Mouse (Mus musculus) embryonic facial prominence, embryonic 14.5 days (tissue): ENCODE data around the gene Pax8. TPM values are rescaled to one million over a fixed set of nuclear protein-coding genes. Genes with fewer than 3 reads are reported as not detected.

Experiments
- ATAC-seq: fragments of 200-750 bp; cut with Nextera tagmentation; 2 replicates; pipeline ENCODE4 v1.8.0; 2017; ENCODE audit warnings: low read depth, moderate number of reproducible peaks, moderate TSS enrichment
- DNase-seq: peaks from one replicate; pipeline ENCODE4 v3.0.0-alpha.2; 2015; ENCODE audit warnings: low spot score
- H3K27ac ChIP-seq: fragments of 300-500 bp; sonication (generic); replicated peaks from 2 replicates; pipeline ENCODE4 v1.5.1; 2014; ENCODE audit warnings: low read depth, mild to moderate bottlenecking, low read length, moderate library complexity
- H3K27me3 ChIP-seq: fragments of 300-500 bp; sonication (generic); replicated peaks from 2 replicates; pipeline ENCODE4 v1.6.1; 2014; ENCODE audit warnings: low read length; ENCODE audit not compliant: control insufficient read depth, insufficient read depth
- H3K36me3 ChIP-seq: fragments of 300-500 bp; sonication (generic); 2 replicates; pipeline ENCODE4 v1.6.1; 2014; ENCODE audit warnings: low read length, mixed read lengths; ENCODE audit not compliant: control insufficient read depth, insufficient read depth
- H3K4me1 ChIP-seq: fragments of 300-500 bp; sonication (generic); 2 replicates; pipeline ENCODE4 v1.6.1; 2014; ENCODE audit warnings: antibody characterized with exemption, low read length; ENCODE audit not compliant: control insufficient read depth, insufficient read depth
- H3K4me2 ChIP-seq: fragments of 300-500 bp; sonication (generic); 2 replicates; pipeline ENCODE4 v1.6.1; 2014; ENCODE audit warnings: low read depth, mild to moderate bottlenecking, low read length, moderate library complexity, mixed read lengths
- H3K4me3 ChIP-seq: fragments of 300-500 bp; sonication (generic); 2 replicates; pipeline ENCODE4 v1.5.1; 2014; ENCODE audit warnings: low read depth, mild to moderate bottlenecking, low read length
- H3K9ac ChIP-seq: fragments of 300-500 bp; sonication (generic); 2 replicates; pipeline ENCODE4 v1.6.1; 2014; ENCODE audit warnings: low read depth, mild to moderate bottlenecking, low read length, moderate library complexity, mixed read lengths
- H3K9me3 ChIP-seq: fragments of 300-500 bp; sonication (generic); 2 replicates; pipeline ENCODE4 v1.6.1; 2016; ENCODE audit warnings: low read length; ENCODE audit not compliant: control insufficient read depth
- WGBS: fragments of 180-500 bp; shearing (Covaris S2); extraction: QIAGEN DNeasy Blood & Tissue Kit; methylation state at CpG from one replicate; pipeline ENCODE4 v1.1.7; 2014; 5-methylcytosine and 5-hydroxymethylcytosine counted together
- polyA plus RNA-seq: library from polyadenylated mRNA; unstranded; fragments of >200 nt; fragmentation: Nextera tagmentation; extraction: Ambion mirVana; gene quantifications from 2 replicates; pipeline ENCODE4 v1.2.1, GENCODE M21; 2014

Gene Pax8
- polyA plus RNA-seq, 1 experiment from 2014 or later, result 0.97 TPM

DNA sequence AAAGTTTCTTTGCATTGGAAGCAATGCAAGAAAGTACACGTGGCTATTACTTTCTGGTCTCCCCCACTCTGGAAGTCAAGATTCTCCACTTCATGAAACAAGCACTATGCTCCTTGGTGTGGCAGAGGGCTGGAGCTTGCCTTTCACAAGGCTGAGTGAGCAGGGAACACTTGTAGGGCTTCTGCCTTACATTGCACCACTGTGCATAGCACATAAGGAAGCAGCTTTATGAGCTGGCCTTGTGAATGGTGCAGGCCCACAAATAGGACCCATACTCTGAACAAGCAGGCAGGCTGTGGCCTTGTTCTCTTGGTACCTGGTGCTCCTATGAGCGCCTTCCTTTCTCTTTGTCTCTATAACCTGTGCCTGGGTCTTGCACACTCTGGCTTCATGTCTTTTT is 82.1 kb downstream of the Pax8 start:
- Histone ChIP-seq H3K4me1 (no peaks in the 10 kb centered on the region), H3K36me3 (no peaks in the 10 kb centered on the region), H3K4me3 (no peak overlapping the region), H3K9me3 (no peaks in the 10 kb centered on the region), H3K27ac (no peak overlapping the region), H3K27me3 (no peaks in the 10 kb centered on the region), H3K4me2 (no peak overlapping the region), H3K9ac (no peak overlapping the region)
- DNase-seq, result no peak
- WGBS, result 65% methylated on average over 2 of the region's 2 CpGs
- ATAC-seq, result no peak

DNA sequence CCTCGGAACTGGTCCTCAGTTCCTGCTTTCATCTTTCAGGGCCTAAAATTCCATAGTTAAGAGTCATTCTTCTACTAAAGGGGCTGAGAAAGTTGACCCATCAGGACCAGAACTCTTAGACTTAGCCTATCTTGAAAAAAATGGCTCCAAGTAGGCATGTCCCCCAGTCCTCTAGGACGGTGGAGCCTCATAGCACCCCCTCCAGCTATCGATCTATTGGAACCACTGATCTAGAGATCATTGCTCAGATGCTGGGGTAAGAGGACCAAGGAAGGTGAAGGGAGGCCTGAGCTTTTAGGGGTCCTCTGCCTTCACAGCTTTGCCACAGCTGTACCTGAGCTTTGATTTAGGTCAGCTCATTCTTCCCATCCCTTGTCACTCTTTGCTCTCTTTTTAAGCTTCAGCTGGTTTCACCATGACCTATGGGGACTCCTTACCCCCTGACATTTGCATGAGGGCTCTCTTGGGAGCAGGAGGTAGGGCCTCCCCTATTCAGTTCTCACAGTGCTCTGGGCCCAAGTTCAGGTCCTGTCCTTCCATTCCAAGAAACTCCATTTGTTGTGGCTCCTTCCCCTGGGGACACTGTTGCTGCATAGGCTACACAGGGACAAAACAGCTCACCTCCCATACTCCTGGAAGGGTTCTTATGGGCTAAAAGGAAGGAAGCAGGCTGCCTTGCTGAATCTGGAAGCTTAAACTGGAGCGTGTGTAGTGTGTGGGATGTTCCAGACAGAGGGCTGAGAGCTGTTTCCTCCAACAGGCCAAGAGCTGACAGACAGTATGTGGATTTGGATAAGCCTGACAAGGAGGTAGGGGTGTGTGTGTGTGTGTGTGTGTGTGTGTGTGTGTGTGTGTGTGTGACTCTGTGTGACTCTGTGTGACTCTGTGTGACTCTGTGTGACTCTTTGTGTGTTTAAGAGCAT is 87.8 kb downstream of the Pax8 start:
- no peaks in the 10 kb centered on the region for H3K9me3 ChIP-seq
- ATAC-seq (no peak), DNase-seq (no peak)
- no peak overlapping the region for H3K4me3 ChIP-seq
- H3K9ac ChIP-seq, result no peak overlapping the region
- WGBS, result 84% methylated on average over 4 of the region's 4 CpGs
- no peak overlapping the region for H3K4me2 ChIP-seq
- H3K27ac ChIP-seq, result no peak overlapping the region
- no peaks in the 10 kb centered on the region for H3K27me3 ChIP-seq
- H3K36me3 ChIP-seq, result no peaks in the 10 kb centered on the region
- no peaks in the 10 kb centered on the region for H3K4me1 ChIP-seq

DNA sequence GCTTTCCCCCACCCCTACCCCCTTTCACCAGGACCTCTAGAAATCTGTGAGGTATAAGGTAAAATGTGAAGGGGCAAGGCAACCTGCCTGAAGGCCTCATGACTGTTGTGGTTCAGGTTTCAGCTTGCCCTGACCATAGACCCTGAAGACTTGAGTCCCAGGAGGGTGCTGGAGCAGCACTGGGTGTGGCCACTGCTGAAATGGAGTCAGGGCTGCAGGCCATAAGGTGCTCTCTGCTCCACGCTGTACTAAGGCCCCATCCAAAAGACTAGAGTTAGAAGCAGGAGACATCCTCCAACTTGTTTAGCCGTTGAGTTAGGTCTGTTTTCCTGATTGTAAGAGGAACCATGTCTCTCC is 88.5 kb downstream of the Pax8 start:
- Histone ChIP-seq H3K27me3 (no peaks in the 10 kb centered on the region), H3K9me3 (no peaks in the 10 kb centered on the region), H3K4me2 (no peak overlapping the region), H3K36me3 (no peaks in the 10 kb centered on the region), H3K27ac (no peak overlapping the region), H3K4me3 (no peak overlapping the region), H3K9ac (no peak overlapping the region), H3K4me1 (no peaks in the 10 kb centered on the region)
- WGBS, result 88% methylated on average over 2 of the region's 2 CpGs
- no peak for DNase-seq
- no peak for ATAC-seq

DNA sequence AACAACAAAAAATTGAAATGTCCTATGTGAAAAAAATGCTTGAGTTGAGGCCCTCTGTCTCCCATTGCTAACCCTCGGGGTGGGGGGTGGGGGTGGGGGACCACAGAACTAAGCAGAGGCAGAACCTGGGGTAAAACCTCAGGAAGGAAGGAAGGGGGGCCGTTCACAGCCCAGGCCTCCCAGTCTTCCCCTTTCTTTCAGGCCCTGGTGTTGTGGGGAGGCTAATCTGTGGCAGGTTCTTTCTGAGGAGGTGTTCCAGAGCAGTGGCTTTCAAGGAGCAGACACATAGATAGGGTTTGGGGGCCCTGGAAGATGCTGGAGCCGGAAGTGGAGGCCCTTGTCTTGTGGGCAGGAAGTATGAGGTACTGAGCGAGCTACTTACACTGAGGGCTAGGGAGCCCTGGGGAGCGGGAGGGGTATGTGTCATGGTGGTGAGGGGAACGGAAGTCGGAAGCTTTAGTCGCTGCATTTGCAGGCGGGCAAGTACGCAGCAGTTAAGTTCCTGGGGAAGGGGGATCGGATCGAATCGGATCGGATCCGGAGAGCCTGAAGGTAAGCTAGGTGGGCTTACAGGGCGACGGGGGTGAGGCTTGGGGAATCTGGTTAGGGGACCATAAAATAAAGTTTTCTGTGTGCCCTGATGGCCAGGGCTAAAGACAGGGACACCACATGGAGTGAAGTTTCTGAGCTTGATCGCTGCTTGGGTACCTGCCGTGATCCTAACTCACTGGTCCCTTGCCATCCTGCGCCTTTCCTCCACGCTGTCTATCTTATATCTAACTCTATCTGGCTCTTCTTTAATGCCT is 89.0 kb downstream of the Pax8 start:
- Histone ChIP-seq H3K36me3 (no peaks in the 10 kb centered on the region), H3K4me1 (no peaks in the 10 kb centered on the region), H3K4me2 (no peak overlapping the region), H3K9ac (no peak overlapping the region), H3K27ac (no peak overlapping the region), H3K9me3 (no peaks in the 10 kb centered on the region), H3K27me3 (no peaks in the 10 kb centered on the region), H3K4me3 (no peak overlapping the region)
- DNase-seq (no peak), ATAC-seq (no peak)
- 79% methylated on average over 21 of the region's 21 CpGs for WGBS

DNA sequence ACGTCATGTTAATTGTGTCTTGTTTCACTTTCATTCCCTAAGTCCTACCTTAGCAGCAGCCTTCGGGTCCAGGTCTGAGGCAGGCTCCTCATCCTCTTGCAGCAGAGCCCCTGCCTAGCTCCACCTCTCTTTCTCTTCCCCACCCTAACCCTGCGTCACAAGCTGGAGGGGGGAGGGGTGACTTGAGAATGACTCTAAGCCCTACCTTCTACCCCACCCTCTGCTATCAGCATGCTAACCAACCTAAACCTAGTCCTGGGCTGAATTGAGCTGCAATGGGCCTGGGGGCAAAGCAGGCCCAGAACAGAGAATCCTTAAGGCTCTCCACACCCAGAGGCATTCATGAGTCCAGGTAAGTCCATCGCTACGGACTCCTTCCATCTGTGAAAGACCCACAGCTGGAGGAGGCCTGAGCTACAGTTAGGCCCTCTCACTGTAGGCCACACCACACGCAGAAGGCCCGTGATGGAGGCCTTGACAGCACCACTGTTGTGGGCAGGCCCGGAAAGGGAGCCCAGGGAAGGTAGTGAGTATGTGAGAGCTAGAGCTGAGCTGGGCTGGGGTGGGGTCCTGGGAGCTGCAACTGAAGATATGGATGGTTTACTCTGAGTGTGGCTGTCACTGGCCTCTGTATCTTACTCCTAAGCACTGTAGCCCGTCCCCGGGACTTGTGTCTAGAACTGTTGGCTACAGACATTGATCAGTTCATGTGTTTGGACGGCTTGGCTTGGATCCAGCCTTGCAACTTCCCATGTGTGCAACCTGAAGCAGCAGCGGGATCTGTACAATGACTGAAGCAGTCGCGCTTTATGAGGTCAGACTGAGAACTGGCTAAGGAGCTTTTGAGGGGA is 90.1 kb downstream of the Pax8 start:
- Histone ChIP-seq H3K9ac (no peak overlapping the region), H3K4me2 (no peak overlapping the region), H3K4me1 (no peaks in the 10 kb centered on the region), H3K27me3 (no peaks in the 10 kb centered on the region), H3K9me3 (no peaks in the 10 kb centered on the region), H3K4me3 (no peak overlapping the region), H3K36me3 (no peaks in the 10 kb centered on the region), H3K27ac (no peak overlapping the region)
- no peak for DNase-seq
- ATAC-seq, result no peak
- 76% methylated on average over 14 of the region's 14 CpGs for WGBS

DNA sequence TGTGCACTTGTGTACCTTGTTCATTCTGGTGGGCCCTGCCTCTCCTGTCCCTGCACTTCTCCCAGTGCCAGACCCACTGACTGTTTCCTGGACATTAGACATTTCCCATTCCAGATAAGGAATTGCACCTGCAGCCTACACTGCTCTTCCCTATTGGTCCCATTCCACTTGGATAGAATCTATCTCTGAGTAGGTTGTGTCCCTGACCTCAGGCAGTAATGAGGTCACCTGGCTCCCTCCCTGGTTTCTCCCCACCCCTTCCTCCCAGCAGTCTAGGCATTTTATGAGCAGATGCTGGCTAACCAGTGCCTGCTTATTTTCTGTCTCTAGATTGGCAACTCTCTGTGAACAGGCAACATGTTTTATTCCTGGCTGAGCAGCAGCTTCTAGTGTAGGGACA is 91.0 kb downstream of the Pax8 start:
- Histone ChIP-seq H3K9me3 (no peaks in the 10 kb centered on the region), H3K27ac (no peak overlapping the region), H3K36me3 (no peaks in the 10 kb centered on the region), H3K4me1 (no peaks in the 10 kb centered on the region), H3K27me3 (no peaks in the 10 kb centered on the region), H3K9ac (no peak overlapping the region), H3K4me2 (no peak overlapping the region), H3K4me3 (no peak overlapping the region)
- no peak for DNase-seq
- ATAC-seq, result no peak

DNA sequence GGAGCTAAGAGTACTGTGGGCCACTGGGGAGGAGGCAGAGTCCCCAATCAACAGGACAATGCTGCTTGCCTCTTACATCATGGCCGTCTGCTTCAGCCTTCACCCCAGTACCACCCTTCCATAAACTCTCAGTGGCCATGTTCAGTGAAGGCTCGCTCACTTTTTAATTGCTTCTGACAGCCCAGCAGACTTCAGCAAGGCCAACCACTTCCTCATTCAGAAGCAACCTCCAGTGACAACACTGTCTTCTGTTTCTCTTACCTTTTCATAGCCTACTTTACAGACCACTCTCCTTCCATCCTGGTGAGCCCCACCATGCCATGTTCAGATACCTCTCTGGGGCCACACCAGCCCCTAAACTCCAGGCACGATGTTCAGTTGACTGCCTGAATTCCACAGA is 91.8 kb downstream of the Pax8 start:
- Histone ChIP-seq H3K4me1 (no peaks in the 10 kb centered on the region), H3K27ac (no peak overlapping the region), H3K27me3 (no peaks in the 10 kb centered on the region), H3K4me2 (no peak overlapping the region), H3K4me3 (no peak overlapping the region), H3K9me3 (no peaks in the 10 kb centered on the region), H3K36me3 (no peaks in the 10 kb centered on the region), H3K9ac (no peak overlapping the region)
- DNase-seq, result no peak
- 73% methylated on average over 3 of the region's 3 CpGs for WGBS
- no peak for ATAC-seq

DNA sequence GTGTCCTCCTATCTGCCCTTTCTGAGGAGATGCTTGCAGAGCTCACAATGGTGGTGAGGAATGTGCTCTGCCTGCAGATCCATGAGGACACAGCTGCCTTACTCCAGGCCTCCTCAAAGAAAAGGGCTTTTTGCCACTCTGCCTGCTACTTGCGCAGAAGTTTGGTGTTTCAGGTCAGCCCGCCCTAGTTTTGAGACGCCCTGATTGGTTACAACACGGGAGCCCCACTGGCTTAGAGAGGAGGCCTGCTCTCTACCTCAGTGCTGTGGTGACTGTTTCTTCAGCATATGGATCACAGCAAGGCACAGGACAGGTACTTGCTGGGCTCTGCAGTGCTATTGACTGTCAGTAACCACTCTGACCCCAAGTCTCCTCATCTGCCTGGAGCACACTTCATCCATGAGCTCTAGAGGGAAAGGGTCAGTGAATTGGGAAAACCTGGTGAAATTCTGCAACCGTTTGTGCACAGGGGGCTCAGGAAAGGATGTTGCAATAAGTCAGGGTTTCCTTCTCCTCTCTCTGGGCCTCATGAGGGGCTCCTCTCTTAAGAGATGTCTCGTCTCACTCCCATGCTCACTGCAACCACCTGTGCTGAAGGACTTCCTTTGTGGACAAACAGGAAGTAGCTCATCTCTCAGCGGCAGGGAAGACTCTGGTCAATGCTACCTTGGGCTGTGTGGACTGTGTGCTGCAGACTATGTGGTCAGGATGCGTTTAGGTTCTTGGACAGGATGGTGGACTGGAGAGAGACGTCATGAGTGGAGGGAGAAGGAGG is 92.8 kb downstream of the Pax8 start:
- no peaks in the 10 kb centered on the region for H3K4me1 ChIP-seq
- ATAC-seq, result no peak
- no peak overlapping the region for H3K9ac ChIP-seq
- H3K4me2 ChIP-seq, result no peak overlapping the region
- no peaks in the 10 kb centered on the region for H3K27me3 ChIP-seq
- H3K9me3 ChIP-seq, result no peaks in the 10 kb centered on the region
- WGBS, result 70% methylated on average over 9 of the region's 9 CpGs
- no peaks in the 10 kb centered on the region for H3K36me3 ChIP-seq
- no peak overlapping the region for H3K27ac ChIP-seq
- no peak for DNase-seq
- no peak overlapping the region for H3K4me3 ChIP-seq
